Mouse (Mus musculus): Measurements from ENCODE around the gene Nfyb.

Nfyb gene

GRCm38 (mm10) chr10:82745301-82745700 lies 18.6 kb downstream of the Nfyb start:
- in situ Hi-C loops (cut with MboI; ENCODE audit: low sequenced_read_pairs) = no loop called here

GRCm38 (mm10) chr10:82744296-82744695 lies 19.6 kb downstream of the Nfyb start:
- in situ Hi-C loops (cut with MboI; ENCODE audit: low sequenced_read_pairs) = no loop called here

GRCm38 (mm10) chr10:82742578-82742977 lies 21.4 kb downstream of the Nfyb start:
- in situ Hi-C loops (cut with MboI; ENCODE audit: low sequenced_read_pairs) = no loop called here

GRCm38 (mm10) chr10:82741876-82742275 lies 22.1 kb downstream of the Nfyb start:
- in situ Hi-C loops (cut with MboI; ENCODE audit: low sequenced_read_pairs) = no loop called here

GRCm38 (mm10) chr10:82741354-82741753 lies 22.6 kb downstream of the Nfyb start:
- in situ Hi-C loops (cut with MboI; ENCODE audit: low sequenced_read_pairs) = no loop called here

- in situ Hi-C loops (cut with MboI; ENCODE audit: low sequenced_read_pairs) = no loop called here
Observed at GRCm38 (mm10) chr10:82699296-82699941, 64.5 kb downstream of the Nfyb start.

- in situ Hi-C loops (cut with MboI; ENCODE audit: low sequenced_read_pairs) = no loop called here
Observed at GRCm38 (mm10) chr10:82698712-82699261, 65.2 kb downstream of the Nfyb start.

All from CH12F3 (cell line).